Mouse (Mus musculus) megakaryocyte, adult 5-6 weeks (primary cell): ENCODE measurements around the gene Gfod2. TPM values are rescaled to one million over a fixed set of nuclear protein-coding genes. Genes with fewer than 3 reads are reported as not detected.

ENCODE experiments used
- ATAC-seq: 2 replicates; pipeline ENCODE4 v1.8.0; 2016; ENCODE audit warnings: mild to moderate bottlenecking, inconsistent platforms; ENCODE audit not compliant: poor library complexity, severe bottlenecking
- total RNA-seq, 2 experiments: library from RNA; stranded (forward) in 1 of 2; stranded (reverse) in 1 of 2; fragments of 153-499, 151-499 nt in 1 of 2; fragments of 221-1000, 200-1000 nt in 1 of 2; gene quantifications; 2 replicates each; pipeline versions ENCODE4 v1.2.3 to v1.2.4; 2015 to 2017

Gene Gfod2
- total RNA-seq, 2 experiments from 2014 or later: 0.16 TPM; not detected in 1

- no peak for ATAC-seq
These were observed 10.2 kb upstream of the Gfod2 start for GRCm38 (mm10) chr8:105768485-105769257.

GRCm38 (mm10) chr8:105757796-105758276 is 628 bp downstream of the Gfod2 start:
- no peak for ATAC-seq

- no peak for ATAC-seq
These were observed 3.8 kb downstream of the Gfod2 start for GRCm38 (mm10) chr8:105754688-105755087.

GRCm38 (mm10) chr8:105753916-105754315 is 4.5 kb downstream of the Gfod2 start:
- ATAC-seq: no peak

- ATAC-seq: peak; percentile 21; the same call in 1 of the 2 replicates
These were observed 7.9 kb downstream of the Gfod2 start for GRCm38 (mm10) chr8:105750606-105751005.

GRCm38 (mm10) chr8:105743301-105743700 is 15.2 kb downstream of the Gfod2 start:
- no peak for ATAC-seq

- ATAC-seq: no peak
These were observed 19.2 kb downstream of the Gfod2 start for GRCm38 (mm10) chr8:105739216-105739615.

GRCm38 (mm10) chr8:105732186-105732585 is 26.3 kb downstream of the Gfod2 start:
- no peak for ATAC-seq

- peak; percentile 77 for ATAC-seq
These were observed 30.9 kb downstream of the Gfod2 start for GRCm38 (mm10) chr8:105727397-105728124.

GRCm38 (mm10) chr8:105725726-105726125 is 32.7 kb downstream of the Gfod2 start:
- no peak for ATAC-seq

- no peak for ATAC-seq
These were observed 35.6 kb downstream of the Gfod2 start for GRCm38 (mm10) chr8:105722861-105723260.

GRCm38 (mm10) chr8:105719637-105720036 is 38.8 kb downstream of the Gfod2 start:
- ATAC-seq: no peak

GRCm38 (mm10) chr8:105716302-105716945 is 42.0 kb downstream of the Gfod2 start:
- ATAC-seq: no peak

GRCm38 (mm10) chr8:105715042-105715441 is 43.4 kb downstream of the Gfod2 start:
- peak; percentile 63 for ATAC-seq

GRCm38 (mm10) chr8:105714139-105714538 is 44.3 kb downstream of the Gfod2 start:
- ATAC-seq: peak; percentile 83

- no peak for ATAC-seq
These were observed 46.2 kb downstream of the Gfod2 start for GRCm38 (mm10) chr8:105712286-105712685.

GRCm38 (mm10) chr8:105709317-105709716 is 49.1 kb downstream of the Gfod2 start:
- ATAC-seq: no peak

- no peak for ATAC-seq
These were observed 49.8 kb downstream of the Gfod2 start for GRCm38 (mm10) chr8:105708675-105709074.

GRCm38 (mm10) chr8:105707498-105708403 is 50.7 kb downstream of the Gfod2 start, which contains the start of the genes 4933405L10Rik and Enkd1:
Gene 4933405L10Rik (plus strand): TSS chr8:105707655.
Gene Enkd1 (minus strand): TSS chr8:105708210.
- ATAC-seq: peak; percentile 97

GRCm38 (mm10) chr8:105706426-105706825 is 52.0 kb downstream of the Gfod2 start:
- no peak for ATAC-seq
